Mouse (Mus musculus): ENCODE measurements around the gene Arl11.

GRCm38 (mm10) chr14:61293884-61294737, 15.4 kb upstream of the Arl11 start:
- no peak for TF ChIP-seq FLI1 (IDR thresholded peaks at IDR 0.05; ENCODE audit: low read length)
- no peak for TF ChIP-seq GATA1 (IDR thresholded peaks at IDR 0.05; ENCODE audit: borderline replicate concordance, low read length)

Data from megakaryocyte, embryonic 14.5 days (primary cell).